In genomic region chr19:46983966-46984380, GRCm38 (mm10) we compare ENCODE assay signal across 9 mouse cellular contexts. TPM values are rescaled to one million over a fixed set of nuclear protein-coding genes. Genes with fewer than 3 reads are reported as not detected.
A peak's percentile ranks its signal among the peaks of the same experiment; 100 is the strongest.
DNase-seq lines count a peak whose midpoint lies in the region; ATAC-seq lines count a peak whose summit lies in the region.
"Had no signal": no experiment of that assay in that cellular context is flagged by ENCODE, and none has a peak within 500 bp of the region (broad histone marks: within the 10 kb centered on the region; RNA-seq: fewer than 3 reads in every experiment).

No protein-coding gene starts in this region.

- no peak for DNase-seq in lung, postnatal 36 days
- DNase-seq in ZHBTc4 (ENCODE audit: low read depth, low spot score) = peak; percentile 23
- no peak for DNase-seq in embryo, embryonic 9.5 days (ENCODE audit: extremely low spot score)
- no peak for DNase-seq in natural killer cell, adult 2 months (ENCODE audit: low spot score in 2 of 2)
- DNase-seq in layer of hippocampus, adult 9-10 months (ENCODE audit: low spot score) = no peak
- DNase-seq: left cerebral cortex, postnatal 4 days had no signal

- H3K9ac ChIP-seq in lung, embryonic 16.5 days (ENCODE audit: low read length) = no peak overlapping the region

- peaks cover 22% of the 10 kb centered on the region for H3K4me1 ChIP-seq in lung, embryonic 16.5 days (replicated peaks; ENCODE audit: control insufficient read depth, insufficient read depth, low read length)

- H3K27ac ChIP-seq in lung, embryonic 16.5 days (ENCODE audit: low read length) = peak overlapping the region; percentile 86

- H3K27me3 ChIP-seq in lung, embryonic 16.5 days (ENCODE audit: control insufficient read depth, insufficient read depth, low read depth, low read length) = no peaks in the 10 kb centered on the region

- 48% methylated on average over 11 of the region's 11 CpGs for WGBS in lung, embryonic 16.5 days

- no peak overlapping the region for H3K4me2 ChIP-seq in lung, embryonic 16.5 days (ENCODE audit: low read depth, low read length)

- no peaks in the 10 kb centered on the region for H3K9me3 ChIP-seq in lung, embryonic 16.5 days (ENCODE audit: control insufficient read depth, low read length)

- ATAC-seq in lung, embryonic 16.5 days (ENCODE audit: low read depth) = no peak
- ATAC-seq in erythroid progenitor cell, adult 5-6 weeks (replicated peaks; ENCODE audit: low FRiP score, poor library complexity, severe bottlenecking) = peak; percentile 73
- ATAC-seq in megakaryocyte progenitor cell, adult 5-6 weeks (replicated peaks; ENCODE audit: poor library complexity) = peak; percentile 41

- no peak overlapping the region for H3K4me3 ChIP-seq in lung, embryonic 16.5 days (ENCODE audit: low read length)

- no peaks in the 10 kb centered on the region for H3K36me3 ChIP-seq in lung, embryonic 16.5 days (ENCODE audit: control insufficient read depth, insufficient read depth, low read length)

RNA-seq across cellular contexts. Expression of gene Ina, which starts 30.5 kb away (rescaled TPM):
- 0.51 and 1.2 TPM in 2 replicates for polyA plus RNA-seq in lung, embryonic 16.5 days (2015; fragmentation: Nextera tagmentation; extraction: Ambion mirVana)
- not detected in 2 replicates for total RNA-seq in erythroid progenitor cell, adult 5-6 weeks (2015; ENCODE audit: low replicate concordance)
- not detected in 2 replicates for total RNA-seq in erythroid progenitor cell, adult 5-6 weeks (2017; ENCODE audit: low replicate concordance)
- 0.22 TPM in 1 of 2 replicates, not detected in the other for total RNA-seq in megakaryocyte progenitor cell, adult 5-6 weeks (2015)
- total RNA-seq in megakaryocyte progenitor cell, adult 5-6 weeks (2017) = not detected in 2 replicates

RNA-seq across cellular contexts. Expression of gene Nt5c2, which starts 31.0 kb away (rescaled TPM):
- 87.7 and 92.2 TPM in 2 replicates for polyA plus RNA-seq in lung, embryonic 16.5 days (2015; fragmentation: Nextera tagmentation; extraction: Ambion mirVana)
- total RNA-seq in erythroid progenitor cell, adult 5-6 weeks (2015; ENCODE audit: low replicate concordance) = 26.4 and 41.4 TPM in 2 replicates
- total RNA-seq in erythroid progenitor cell, adult 5-6 weeks (2017; ENCODE audit: low replicate concordance) = 34.8 and 47.9 TPM in 2 replicates
- 52.5 and 59.4 TPM in 2 replicates for total RNA-seq in megakaryocyte progenitor cell, adult 5-6 weeks (2015)
- total RNA-seq in megakaryocyte progenitor cell, adult 5-6 weeks (2017) = 79.3 and 80.0 TPM in 2 replicates
